Mouse (Mus musculus) limb, embryonic 12.5 days (tissue): ENCODE results near the gene Adamts12. TPM values are rescaled to one million over a fixed set of nuclear protein-coding genes. Genes with fewer than 3 reads are reported as not detected.

ENCODE experiments used
- ATAC-seq: fragments of 200-750 bp; cut with Nextera tagmentation; 2 replicates; pipeline ENCODE4 v1.8.0; 2017; ENCODE audit warnings: low read depth, moderate TSS enrichment; ENCODE audit not compliant: insufficient number of reproducible peaks, insufficient read depth, low FRiP score, low TSS enrichment
- H3K27ac ChIP-seq: fragments of 300-500 bp; sonication (generic); 2 replicates; pipeline ENCODE4 v1.5.1; 2016; ENCODE audit warnings: mild to moderate bottlenecking, moderate library complexity
- H3K27me3 ChIP-seq: fragments of 300-500 bp; sonication (generic); 2 replicates; pipeline ENCODE4 v1.6.1; 2016; ENCODE audit warnings: mild to moderate bottlenecking, moderate library complexity
- H3K36me3 ChIP-seq: fragments of 300-500 bp; sonication (generic); 2 replicates; pipeline ENCODE4 v1.6.1; 2016; ENCODE audit warnings: mild to moderate bottlenecking, moderate library complexity
- H3K4me1 ChIP-seq: fragments of 300-500 bp; sonication (generic); replicated peaks from 2 replicates; pipeline ENCODE4 v1.6.1; 2016
- H3K4me2 ChIP-seq: fragments of 300-500 bp; sonication (generic); 2 replicates; pipeline ENCODE4 v1.6.1; 2016; ENCODE audit warnings: mild to moderate bottlenecking, moderate library complexity
- H3K4me3 ChIP-seq: fragments of 300-500 bp; sonication (generic); replicated peaks from 2 replicates; pipeline ENCODE4 v1.5.1; 2016; ENCODE audit warnings: mild to moderate bottlenecking
- H3K9ac ChIP-seq: fragments of 300-500 bp; sonication (generic); replicated peaks from 2 replicates; pipeline ENCODE4 v1.6.1; 2016; ENCODE audit warnings: mild to moderate bottlenecking, moderate library complexity
- H3K9me3 ChIP-seq: fragments of 300-500 bp; sonication (generic); 2 replicates; pipeline ENCODE4 v1.6.1; 2016; ENCODE audit warnings: mild to moderate bottlenecking, moderate library complexity
- WGBS: fragments of 180-500 bp; shearing (Covaris S2); methylation state at CpG from one replicate; pipeline ENCODE4 v1.1.7; 2016; 5-methylcytosine and 5-hydroxymethylcytosine counted together
- polyA plus RNA-seq: library from polyadenylated mRNA; unstranded; fragments of >200 nt; fragmentation: Nextera tagmentation; extraction: Ambion mirVana; gene quantifications from 2 replicates; pipeline ENCODE4 v1.2.1, GENCODE M21; 2016

The Adamts12 gene
- 2.1 and 3.5 TPM in 2 replicates for polyA plus RNA-seq

DNA sequence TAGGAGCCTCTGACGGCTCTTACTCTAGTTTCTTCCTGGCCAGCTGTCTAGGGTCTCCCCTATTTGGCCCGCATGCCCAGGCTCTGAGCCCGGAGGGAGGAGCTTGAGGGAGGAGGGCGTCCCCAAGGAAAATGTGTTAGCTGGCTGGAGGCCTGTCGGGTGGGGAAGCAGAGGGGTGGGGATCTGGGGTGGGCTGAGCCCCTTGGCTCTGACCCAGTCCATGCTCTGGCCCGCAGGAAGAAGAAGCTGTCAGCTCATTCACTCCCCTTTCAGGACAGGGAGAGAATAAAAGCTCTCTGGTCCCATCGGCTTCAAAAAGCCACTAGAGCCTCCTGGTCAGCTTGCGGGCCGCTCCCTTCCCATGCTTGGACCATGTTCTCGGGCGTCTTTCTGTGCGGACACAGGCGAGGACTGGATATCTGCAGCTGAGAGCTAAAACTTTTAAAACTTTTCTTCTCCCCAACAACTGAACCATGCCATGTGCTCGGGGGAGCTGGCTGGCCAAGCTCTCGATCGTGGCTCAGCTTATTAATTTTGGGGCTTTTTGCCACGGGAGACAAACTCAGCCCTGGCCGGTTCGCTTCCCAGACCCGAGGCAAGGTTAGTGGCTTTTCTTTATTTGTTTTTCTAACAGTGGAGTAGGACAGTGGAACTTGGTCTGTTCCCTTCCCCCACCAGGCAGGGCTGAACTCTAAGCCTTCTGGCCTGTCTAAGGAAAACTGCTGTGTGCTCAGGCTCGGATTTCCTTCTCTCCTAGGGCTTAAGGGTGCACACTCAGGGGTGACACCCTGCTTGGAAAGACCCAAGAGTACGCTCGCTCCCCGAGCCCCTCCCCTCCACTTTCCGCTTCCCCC is at the start of gene Adamts12:
TSS of gene Adamts12 (plus strand) at position 233 of the 854 bp plus-strand sequence.
- H3K4me2 ChIP-seq = peak within 1 kb of the TSS; percentile 66
- H3K27ac ChIP-seq = peak within 1 kb of the TSS; percentile 87
- H3K9me3 ChIP-seq = no peaks in the 10 kb centered on the region
- H3K4me1 ChIP-seq = peaks cover 26% of the 10 kb centered on the region
- H3K9ac ChIP-seq = peak within 1 kb of the TSS; percentile 55
- H3K27me3 ChIP-seq = no peaks in the 10 kb centered on the region
- H3K36me3 ChIP-seq = no peaks in the 10 kb centered on the region
- 2% methylated on average over 25 of the region's 25 CpGs for WGBS
- ATAC-seq = peak; percentile 85
- peak within 1 kb of the TSS; percentile 42 for H3K4me3 ChIP-seq

DNA sequence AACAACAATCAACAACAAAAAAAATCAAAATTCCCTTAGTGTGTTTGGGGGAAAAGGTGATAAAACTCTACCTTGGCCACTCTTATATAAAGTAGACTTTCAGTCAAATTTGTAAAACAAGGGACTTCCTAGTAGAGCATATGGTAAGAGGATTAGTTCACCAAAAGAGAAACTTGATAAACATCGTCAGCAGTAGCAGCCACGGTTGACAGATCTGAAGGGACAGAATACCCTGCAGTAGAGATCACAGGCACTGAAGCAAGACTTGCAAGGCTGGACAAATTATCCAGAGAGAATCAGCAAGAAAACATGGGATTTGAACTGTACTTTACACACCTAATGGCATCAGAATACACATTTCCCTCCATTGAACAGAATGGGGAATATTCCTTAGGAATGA is 49.7 kb upstream of the Adamts12 start:
- WGBS = 59% methylated on average over 2 of the region's 2 CpGs
- Histone ChIP-seq H3K9ac (no peak overlapping the region), H3K36me3 (no peaks in the 10 kb centered on the region), H3K4me3 (no peak overlapping the region), H3K9me3 (no peaks in the 10 kb centered on the region), H3K27ac (no peak overlapping the region), H3K27me3 (no peaks in the 10 kb centered on the region), H3K4me1 (no peaks in the 10 kb centered on the region), H3K4me2 (no peak overlapping the region)
- no peak for ATAC-seq

GRCm38 (mm10) chr15:11026801-11027561 is 37.6 kb upstream of the Adamts12 start:
- Histone ChIP-seq H3K4me2 (no peak overlapping the region), H3K4me3 (no peak overlapping the region), H3K36me3 (no peaks in the 10 kb centered on the region), H3K4me1 (0 out of 2 replicates have a peak, but pooled peaks cover 4% of the 10 kb centered on the region), H3K9me3 (no peaks in the 10 kb centered on the region), H3K27ac (no peak overlapping the region), H3K9ac (no peak overlapping the region), H3K27me3 (no peaks in the 10 kb centered on the region; the same call in 1 of the 2 replicates)
- ATAC-seq = no peak
- 76% methylated on average over 4 of the region's 4 CpGs for whole genome bisulfite sequencing

- no peak overlapping the region for H3K9ac ChIP-seq
- H3K4me3 ChIP-seq = no peak overlapping the region
- no peak overlapping the region for H3K4me2 ChIP-seq
- H3K27ac ChIP-seq = no peak overlapping the region
- ATAC-seq = no peak
- H3K9me3 ChIP-seq = no peaks in the 10 kb centered on the region
- peaks cover 24% of the 10 kb centered on the region for H3K27me3 ChIP-seq
- no peaks in the 10 kb centered on the region for H3K4me1 ChIP-seq
- 76% methylated on average over 3 of the region's 3 CpGs for WGBS
- H3K36me3 ChIP-seq = no peaks in the 10 kb centered on the region
Observed at GRCm38 (mm10) chr15:11030188-11030587, 34.4 kb upstream of the Adamts12 start.

DNA sequence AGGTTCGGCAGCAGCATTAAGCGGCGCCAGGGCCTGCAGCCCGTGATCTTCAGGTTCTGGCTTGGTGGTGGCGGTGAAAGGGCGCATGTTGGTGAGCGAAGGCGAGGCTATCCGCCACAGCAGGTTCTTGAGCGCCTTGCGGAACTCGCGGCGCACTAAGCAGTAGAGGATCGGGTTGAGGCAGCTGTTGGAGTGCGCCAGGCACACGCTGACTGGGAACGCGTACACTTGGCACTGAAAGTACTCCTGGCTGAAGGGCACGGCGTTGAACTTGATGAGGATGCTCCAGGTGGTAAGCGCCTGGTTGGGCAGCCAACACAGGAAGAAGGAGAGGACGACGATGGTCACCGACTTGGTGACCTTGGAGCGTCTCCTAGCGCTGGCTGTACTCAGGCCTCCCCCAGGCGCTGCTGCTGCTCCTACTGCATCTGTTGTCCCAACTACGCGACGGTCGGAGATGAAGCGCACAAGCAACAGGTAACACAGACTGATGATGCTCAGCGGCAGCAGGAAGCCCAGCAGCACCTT is 28.6 kb upstream of the Adamts12 start:
- no peak; the same call in 1 of the 2 replicates for ATAC-seq
- no peak overlapping the region for H3K9ac ChIP-seq

DNA sequence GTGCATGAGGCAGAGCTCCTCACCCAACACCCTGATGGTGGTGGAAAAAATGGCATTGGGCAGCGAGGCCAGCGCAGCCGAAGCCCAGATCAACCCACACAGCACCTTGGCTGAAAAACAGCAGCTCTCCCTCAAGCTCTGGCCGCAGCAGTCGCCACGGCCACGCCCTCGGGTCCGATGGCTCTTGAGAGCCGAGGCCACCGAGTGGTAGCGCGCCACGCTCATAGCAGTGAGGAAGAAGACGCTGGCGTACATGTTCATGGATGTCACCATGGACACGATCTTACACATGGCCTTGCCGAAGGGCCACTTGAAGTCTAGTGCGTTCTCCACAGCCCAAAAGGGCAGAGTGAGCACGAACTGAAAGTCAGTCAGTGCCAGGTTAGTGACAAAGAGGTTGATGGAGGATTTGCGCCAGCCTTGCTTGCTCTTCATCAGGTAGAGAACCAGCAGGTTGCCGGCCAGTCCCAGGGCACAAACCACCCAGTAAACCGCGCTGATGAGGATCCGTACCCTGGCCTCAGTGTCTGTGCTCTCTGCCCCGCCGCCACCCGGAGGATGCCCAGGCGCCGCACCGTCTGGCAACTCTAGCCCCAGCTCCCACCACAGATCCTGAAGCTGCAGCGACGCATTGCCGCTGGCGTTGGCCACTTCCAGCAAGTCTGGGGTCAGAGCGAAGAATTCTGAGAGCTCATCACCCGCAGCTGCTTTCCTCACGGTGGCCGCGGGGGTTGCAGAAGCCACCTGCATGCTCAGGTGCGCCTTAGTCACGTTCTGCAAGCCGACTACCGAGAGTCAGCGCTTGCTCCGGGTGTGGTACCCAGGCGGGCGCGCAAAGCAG is 27.8 kb upstream of the Adamts12 start:
- H3K9me3 ChIP-seq = no peaks in the 10 kb centered on the region
- ATAC-seq = 0 out of 2 replicates have a peak, but pooled peaks have one; percentile 32
- H3K4me3 ChIP-seq = peak overlapping the region; percentile 43
- H3K36me3 ChIP-seq = no peaks in the 10 kb centered on the region
- H3K27me3 ChIP-seq = peaks cover 54% of the 10 kb centered on the region
- whole genome bisulfite sequencing = 3% methylated on average over 49 of the region's 49 CpGs
- H3K27ac ChIP-seq = no peak overlapping the region
- H3K4me1 ChIP-seq = peaks cover 21% of the 10 kb centered on the region
- H3K4me2 ChIP-seq = peak overlapping the region; percentile 70
- peak overlapping the region; percentile 35 for H3K9ac ChIP-seq

More for the DNA sequence above, 28.6 kb upstream of the Adamts12 start:
- WGBS = 5% methylated on average over 34 of the region's 34 CpGs
- Histone ChIP-seq H3K4me3 (peak overlapping the region; percentile 43), H3K27ac (no peak overlapping the region), H3K36me3 (no peaks in the 10 kb centered on the region), H3K27me3 (peaks cover 54% of the 10 kb centered on the region), H3K4me1 (peaks cover 21% of the 10 kb centered on the region), H3K4me2 (peak overlapping the region; percentile 70), H3K9me3 (no peaks in the 10 kb centered on the region)

DNA sequence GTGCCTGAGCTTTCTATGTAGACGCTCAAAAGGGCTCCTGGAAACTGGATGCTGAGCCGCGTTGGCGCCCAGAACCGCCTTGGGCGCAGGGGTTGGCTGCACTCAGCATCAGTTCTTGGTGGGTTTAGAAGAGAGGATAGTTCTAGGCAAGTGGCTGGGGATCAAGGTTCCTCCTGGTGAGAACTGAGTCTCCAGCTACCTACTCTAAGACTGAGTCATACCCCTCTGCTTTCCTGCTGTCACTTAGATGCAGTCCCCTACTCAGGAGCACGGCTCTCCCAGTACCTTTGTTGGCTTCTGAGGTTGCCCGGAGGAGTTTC is 27.3 kb upstream of the Adamts12 start:
- peak overlapping the region; percentile 35; the same call in 1 of the 2 replicates for H3K9ac ChIP-seq
- 9% methylated on average over 8 of the region's 8 CpGs for WGBS

DNA sequence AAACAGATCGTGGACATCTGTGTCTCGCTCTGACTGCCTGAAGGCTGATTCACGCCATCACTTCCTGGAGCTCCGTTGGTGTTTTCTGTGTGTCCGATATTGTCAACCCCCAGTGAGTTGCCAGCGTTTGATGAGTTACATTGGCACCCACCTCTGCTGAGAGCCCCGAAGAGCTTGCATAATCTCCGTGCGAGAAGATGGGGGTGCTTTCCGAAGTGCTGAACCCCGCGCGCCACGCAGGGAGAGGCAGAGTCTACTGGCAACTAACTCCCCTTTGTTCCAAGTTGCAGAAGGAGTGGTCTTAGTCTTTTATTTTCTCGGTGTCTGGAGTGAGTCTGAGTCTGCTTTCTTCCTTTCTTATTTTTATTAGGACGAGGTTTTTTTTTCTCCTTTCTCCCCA is 26.9 kb upstream of the Adamts12 start, which contains the start of gene Rxfp3:
TSS of gene Rxfp3 (minus strand) at position 281 of the 400 bp plus-strand sequence.
- Histone ChIP-seq H3K27me3 (peaks cover 54% of the 10 kb centered on the region), H3K27ac (no peak within 1 kb of the TSS), H3K9ac (peak within 1 kb of the TSS; percentile 35), H3K4me2 (peak within 1 kb of the TSS; percentile 70), H3K9me3 (no peaks in the 10 kb centered on the region), H3K4me1 (peaks cover 21% of the 10 kb centered on the region), H3K4me3 (peak within 1 kb of the TSS; percentile 43), H3K36me3 (no peaks in the 10 kb centered on the region)
- WGBS = 6% methylated on average over 16 of the region's 16 CpGs
- no peak for ATAC-seq

More for the DNA sequence above, 27.3 kb upstream of the Adamts12 start:
- peak overlapping the region; percentile 70 for H3K4me2 ChIP-seq
- H3K4me3 ChIP-seq = peak overlapping the region; percentile 43
- H3K27me3 ChIP-seq = peaks cover 54% of the 10 kb centered on the region
- no peak for ATAC-seq
- H3K4me1 ChIP-seq = peaks cover 21% of the 10 kb centered on the region
- no peaks in the 10 kb centered on the region for H3K36me3 ChIP-seq
- no peaks in the 10 kb centered on the region for H3K9me3 ChIP-seq
- no peak overlapping the region for H3K27ac ChIP-seq

DNA sequence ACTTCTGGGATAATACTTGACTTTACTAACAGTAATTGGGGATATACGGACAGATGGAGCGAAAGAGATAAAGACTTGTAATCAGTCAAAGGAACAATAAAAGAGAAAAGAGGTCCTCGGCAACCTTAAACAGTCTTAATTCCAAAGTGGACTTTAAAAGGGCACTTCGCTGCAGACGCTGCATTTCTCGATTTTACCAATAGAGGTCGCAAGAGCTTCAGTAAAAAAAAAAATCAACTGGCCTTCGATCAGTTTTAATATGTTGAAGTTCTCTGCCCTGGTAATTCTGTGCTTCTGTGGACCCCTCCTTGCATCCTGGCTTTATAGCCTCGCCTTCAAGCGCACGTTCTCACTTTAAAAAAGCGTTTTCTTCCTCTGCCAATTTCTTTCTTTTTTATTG is 26.1 kb upstream of the Adamts12 start:
- 2% methylated on average over 12 of the region's 12 CpGs for WGBS
- H3K9ac ChIP-seq = no peak overlapping the region
- no peak overlapping the region; the same call in 1 of the 2 replicates for H3K4me2 ChIP-seq
- no peak overlapping the region for H3K27ac ChIP-seq
- no peaks in the 10 kb centered on the region for H3K9me3 ChIP-seq
- H3K36me3 ChIP-seq = no peaks in the 10 kb centered on the region
- H3K4me1 ChIP-seq = peaks cover 21% of the 10 kb centered on the region
- ATAC-seq = no peak
- no peak overlapping the region for H3K4me3 ChIP-seq
- H3K27me3 ChIP-seq = peaks cover 47% of the 10 kb centered on the region

DNA sequence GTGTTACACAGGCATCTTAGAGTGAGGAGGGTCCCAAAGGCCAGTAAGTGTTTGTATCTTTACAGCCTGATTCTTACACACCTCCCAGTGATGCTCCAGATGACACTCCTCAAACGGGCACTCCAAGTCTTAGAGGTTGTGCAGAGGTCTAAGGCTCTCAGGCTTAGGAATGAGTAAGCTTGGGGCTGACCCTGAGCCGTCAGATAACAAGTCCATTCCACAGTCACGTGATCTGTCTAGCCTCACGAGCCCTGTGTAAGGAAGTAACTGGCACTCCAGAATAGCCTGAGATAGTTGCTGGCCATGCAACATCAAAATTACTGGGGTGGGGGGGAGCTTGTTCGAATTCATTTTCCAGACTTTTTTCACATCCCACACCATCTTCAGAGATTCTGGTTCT is 24.5 kb upstream of the Adamts12 start:
- ATAC-seq = no peak
- 47% methylated on average over 5 of the region's 5 CpGs for WGBS
- Histone ChIP-seq H3K4me1 (peaks cover 21% of the 10 kb centered on the region), H3K4me3 (no peak overlapping the region), H3K27ac (no peak overlapping the region), H3K4me2 (no peak overlapping the region), H3K9me3 (no peaks in the 10 kb centered on the region), H3K27me3 (peaks cover 31% of the 10 kb centered on the region), H3K9ac (no peak overlapping the region), H3K36me3 (no peaks in the 10 kb centered on the region)
